ENCODE assay signal across 20 mouse cellular contexts in genomic region chr10:71727746-71728145, GRCm38 (mm10).
"Had no signal": no experiment of that assay in that cellular context is flagged by ENCODE, and none has a peak within 500 bp of the region (broad histone marks: within the 10 kb centered on the region; RNA-seq: fewer than 3 reads in every experiment).

No protein-coding gene starts in this region.

- H3K9ac ChIP-seq: limb, embryonic 12.5 days; limb, embryonic 15.5 days; liver, embryonic 14.5 days; liver, postnatal 0 days; lung, embryonic 14.5 days; midbrain, embryonic 12.5 days; neural tube, embryonic 13.5 days; stomach, embryonic 15.5 days had no signal

- H3K27me3 ChIP-seq: limb, embryonic 12.5 days; limb, embryonic 15.5 days; midbrain, embryonic 12.5 days; neural tube, embryonic 13.5 days; stomach, embryonic 15.5 days had no signal

- H3K4me2 ChIP-seq: limb, embryonic 12.5 days; limb, embryonic 15.5 days; liver, embryonic 11.5 days; lung, embryonic 14.5 days; midbrain, embryonic 12.5 days; neural tube, embryonic 13.5 days; stomach, embryonic 15.5 days had no signal

- H3K27ac ChIP-seq: layer of hippocampus, adult 2 months; limb, embryonic 12.5 days; limb, embryonic 15.5 days; liver, embryonic 14.5 days; macrophage; midbrain, embryonic 12.5 days; neural tube, embryonic 13.5 days; stomach, embryonic 15.5 days had no signal

- DNase-seq: kidney, adult 9 months; kidney, postnatal 25 days; layer of hippocampus, adult 9-11 months; liver, postnatal 0 days; lung, embryonic 14.5 days; retina, postnatal 1 day; right cerebral cortex, postnatal 25 days; spleen, adult 18-20 months; thymus, postnatal 25 days had no signal

- H3K4me1 ChIP-seq: limb, embryonic 12.5 days; limb, embryonic 15.5 days; midbrain, embryonic 12.5 days; neural tube, embryonic 13.5 days; stomach, embryonic 15.5 days had no signal

- H3K4me3 ChIP-seq: layer of hippocampus, adult 2 months; limb, embryonic 12.5 days; limb, embryonic 15.5 days; midbrain, embryonic 12.5 days; myocyte; neural tube, embryonic 13.5 days; stomach, embryonic 15.5 days had no signal

- H3K9me3 ChIP-seq: limb, embryonic 12.5 days; limb, embryonic 15.5 days; midbrain, embryonic 12.5 days; neural tube, embryonic 13.5 days; stomach, embryonic 15.5 days had no signal

- H3K36me3 ChIP-seq: limb, embryonic 12.5 days; limb, embryonic 15.5 days; midbrain, embryonic 12.5 days; neural tube, embryonic 13.5 days; stomach, embryonic 15.5 days had no signal

- ATAC-seq: liver, postnatal 0 days; lung, postnatal 0 days had no signal
